Mouse (Mus musculus): ENCODE data around the gene Ccdc188. TPM values are rescaled to one million over a fixed set of nuclear protein-coding genes. Genes with fewer than 3 reads are reported as not detected.

Gene Ccdc188
- polyA plus RNA-seq, 1 experiment: not detected

DNA sequence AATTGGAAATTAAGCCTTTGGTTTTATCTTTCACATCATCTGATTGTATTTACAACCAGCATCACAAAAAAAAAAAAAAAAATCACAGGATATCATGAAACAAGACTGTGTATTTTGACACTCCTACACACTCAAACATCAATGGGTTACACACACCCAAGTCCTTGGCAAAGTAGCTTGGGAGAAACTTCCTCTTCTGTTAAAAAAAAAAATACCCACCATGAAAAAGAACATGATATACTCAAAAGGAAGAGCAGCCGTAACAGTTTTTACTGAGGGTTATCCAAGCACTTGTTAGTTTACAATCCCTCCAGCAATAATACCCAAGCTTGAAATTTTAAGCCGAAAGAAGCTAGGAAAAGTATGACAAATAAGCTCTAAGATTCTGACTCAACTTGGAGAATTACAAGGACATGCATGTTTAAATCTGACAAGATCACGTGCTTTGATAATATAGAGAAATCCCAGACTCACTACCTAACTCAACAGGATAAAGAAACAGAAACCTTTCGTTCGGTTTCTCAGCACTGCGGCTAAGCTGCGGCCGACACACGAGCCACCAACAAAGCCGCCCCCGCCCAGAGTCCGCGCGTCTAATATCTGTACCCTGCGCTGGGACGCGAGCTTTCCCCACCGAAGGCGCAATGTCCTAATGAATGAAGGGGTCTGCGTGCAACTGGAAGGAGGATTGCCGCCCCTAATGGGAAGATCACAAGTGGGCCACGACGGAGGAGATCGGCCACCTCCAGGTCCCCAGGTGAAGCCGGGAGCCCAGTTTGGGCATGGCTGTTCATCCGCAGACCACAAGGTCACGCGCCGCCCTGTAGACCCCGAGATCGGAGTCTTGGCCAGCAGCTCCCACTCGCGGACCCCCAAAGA lies 30.1 kb downstream of the Ccdc188 start:
- Histone ChIP-seq H3K4me3 (ENCODE audit: insufficient read depth, low read length) (peak overlapping the region; percentile 82), H3K27ac (ENCODE audit: insufficient read depth, low read length) (0 out of 2 replicates have a peak overlapping the region, but pooled peaks have one; percentile 33), H3K4me1 (ENCODE audit: control insufficient read depth, insufficient read depth, low read length) (peaks cover 10% of the 10 kb centered on the region; the same call in 1 of the 2 replicates)
- TF ChIP-seq CTCF (IDR thresholded peaks at IDR 0.05; ENCODE audit: extremely low read depth, insufficient read depth, low read length): no peak
- TF ChIP-seq POLR2A (IDR thresholded peaks at IDR 0.05; ENCODE audit: extremely low read depth, insufficient read depth, low read length): no peak

DNA sequence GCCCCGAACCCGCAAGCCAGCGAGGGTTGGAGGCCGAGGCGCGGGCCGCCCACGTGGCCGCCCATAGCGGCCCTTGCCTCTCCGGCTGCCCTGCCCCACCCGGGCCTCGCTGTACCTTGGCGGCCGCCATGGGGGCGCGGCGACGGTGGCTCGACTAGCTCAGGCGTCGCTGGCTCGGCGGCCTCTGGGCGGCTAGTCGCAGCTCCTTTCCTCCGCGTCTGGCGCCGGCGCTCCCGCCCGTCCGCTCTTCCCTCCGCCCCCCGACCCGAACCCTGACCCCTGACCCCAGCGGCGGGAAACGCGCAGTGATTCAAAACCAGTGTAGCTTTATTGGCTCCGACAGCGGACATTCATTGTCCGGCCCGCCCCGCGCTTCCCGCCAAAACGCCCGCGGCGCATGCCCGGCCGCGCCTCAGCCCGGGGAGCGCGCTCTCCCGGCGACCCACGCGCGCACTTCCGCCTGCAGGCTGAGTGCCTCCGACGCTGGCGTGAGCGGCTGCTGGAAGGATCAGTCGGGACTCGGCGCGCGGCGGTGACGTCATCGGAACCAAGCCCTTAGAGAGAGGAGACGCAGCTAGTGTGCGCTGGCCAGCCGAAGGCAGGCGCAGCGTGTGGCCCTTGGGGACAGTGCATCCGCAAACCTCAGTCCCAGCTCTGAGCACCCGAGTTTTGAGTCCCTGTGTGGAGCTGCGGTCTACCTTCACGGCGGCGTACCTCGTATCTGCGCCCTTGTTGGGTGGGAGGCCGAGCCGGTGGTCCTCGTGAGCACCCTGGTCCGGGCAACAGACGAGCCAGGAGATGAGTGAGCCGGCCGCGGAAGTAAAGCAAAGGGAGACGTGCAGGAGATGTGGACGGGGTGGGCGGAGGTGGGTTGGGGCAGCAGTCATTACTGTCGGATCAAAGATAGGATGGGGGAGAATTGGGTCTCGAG lies 31.0 kb downstream of the Ccdc188 start, which contains the start of the genes Trmt2a and Ranbp1:
Trmt2a (plus strand) TSS at position 247 of the 931 bp plus-strand sequence.
Ranbp1 (minus strand) TSS at position 300 of the 931 bp plus-strand sequence.
- TF ChIP-seq CTCF (IDR thresholded peaks at IDR 0.05; ENCODE audit: extremely low read depth, insufficient read depth, low read length) (no peak), POLR2A (IDR thresholded peaks at IDR 0.05; ENCODE audit: extremely low read depth, insufficient read depth, low read length) (peak; percentile 87)
- Histone ChIP-seq H3K4me3 (ENCODE audit: insufficient read depth, low read length) (peak within 1 kb of the TSS; percentile 82), H3K4me1 (ENCODE audit: control insufficient read depth, insufficient read depth, low read length) (peaks cover 10% of the 10 kb centered on the region; the same call in 1 of the 2 replicates), H3K27ac (ENCODE audit: insufficient read depth, low read length) (peak within 1 kb of the TSS; percentile 49)

- TF ChIP-seq POLR2A (IDR thresholded peaks at IDR 0.05; ENCODE audit: extremely low read depth, insufficient read depth, low read length) (0 out of 2 replicates have a peak, but pooled peaks have one; percentile 6), CTCF (IDR thresholded peaks at IDR 0.05; ENCODE audit: extremely low read depth, insufficient read depth, low read length) (no peak)
- H3K4me3 ChIP-seq (ENCODE audit: insufficient read depth, low read length): peak overlapping the region; percentile 82
- H3K27ac ChIP-seq (ENCODE audit: insufficient read depth, low read length): peak overlapping the region; percentile 49
- peaks cover 10% of the 10 kb centered on the region; the same call in 1 of the 2 replicates for H3K4me1 ChIP-seq (ENCODE audit: control insufficient read depth, insufficient read depth, low read length)
Observed at GRCm38 (mm10) chr16:18249364-18249967, 31.8 kb downstream of the Ccdc188 start.

DNA sequence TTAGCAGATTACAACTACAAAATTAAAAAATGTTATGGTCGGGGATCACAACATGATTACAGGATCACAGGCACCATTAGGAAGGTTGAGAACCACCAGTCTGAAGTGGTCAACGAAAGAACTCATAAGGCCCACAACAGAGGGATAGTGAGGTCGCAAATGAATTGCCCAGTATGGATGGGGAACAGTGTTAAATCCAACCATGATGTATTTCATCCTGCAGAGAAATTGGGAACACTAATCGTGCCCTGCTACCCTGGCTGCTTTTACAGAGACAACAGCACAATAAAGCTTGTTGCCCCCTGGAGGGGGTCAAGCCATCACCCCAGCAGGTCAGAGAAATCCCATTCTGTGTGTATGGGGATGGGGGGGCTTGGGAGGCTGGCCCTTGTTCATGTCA lies 32.6 kb downstream of the Ccdc188 start:
- H3K4me3 ChIP-seq (ENCODE audit: insufficient read depth, low read length): peak overlapping the region; percentile 82; the same call in 1 of the 2 replicates
- no peak overlapping the region for H3K27ac ChIP-seq (ENCODE audit: insufficient read depth, low read length)
- TF ChIP-seq CTCF (IDR thresholded peaks at IDR 0.05; ENCODE audit: extremely low read depth, insufficient read depth, low read length): no peak
- TF ChIP-seq POLR2A (IDR thresholded peaks at IDR 0.05; ENCODE audit: extremely low read depth, insufficient read depth, low read length): no peak
- H3K4me1 ChIP-seq (ENCODE audit: control insufficient read depth, insufficient read depth, low read length): peaks cover 10% of the 10 kb centered on the region; the same call in 1 of the 2 replicates

- no peak for TF ChIP-seq CTCF (IDR thresholded peaks at IDR 0.05; ENCODE audit: extremely low read depth, insufficient read depth, low read length)
- no peak for TF ChIP-seq POLR2A (IDR thresholded peaks at IDR 0.05; ENCODE audit: extremely low read depth, insufficient read depth, low read length)
- H3K4me3 ChIP-seq (ENCODE audit: insufficient read depth, low read length): no peak overlapping the region
- H3K27ac ChIP-seq (ENCODE audit: insufficient read depth, low read length): no peak overlapping the region
Observed at GRCm38 (mm10) chr16:18250828-18251790, 33.4 kb downstream of the Ccdc188 start.

DNA sequence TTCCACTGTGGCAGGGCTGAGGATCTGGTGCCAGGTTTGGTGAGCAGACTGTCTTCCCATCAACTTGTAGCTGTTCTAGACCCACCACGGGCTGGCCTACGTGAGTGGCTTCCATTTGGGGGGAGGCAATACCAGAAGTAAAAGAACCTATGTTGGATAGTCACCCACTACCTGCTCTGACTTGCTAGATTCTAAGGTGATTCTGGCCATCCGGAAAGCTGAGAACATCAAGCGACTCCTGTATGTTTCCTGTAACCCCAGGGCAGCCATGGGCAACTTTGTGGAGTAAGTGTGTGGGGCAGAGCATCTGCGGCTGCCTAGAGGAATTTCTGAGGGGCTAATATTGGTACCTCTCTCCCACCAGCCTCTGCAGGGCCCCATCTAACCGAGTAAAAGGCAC lies 35.1 kb downstream of the Ccdc188 start:
- H3K4me3 ChIP-seq (ENCODE audit: insufficient read depth, low read length): no peak overlapping the region
- TF ChIP-seq POLR2A (IDR thresholded peaks at IDR 0.05; ENCODE audit: extremely low read depth, insufficient read depth, low read length) (no peak), CTCF (IDR thresholded peaks at IDR 0.05; ENCODE audit: extremely low read depth, insufficient read depth, low read length) (no peak)
- peaks cover 8% of the 10 kb centered on the region; the same call in 1 of the 2 replicates for H3K4me1 ChIP-seq (ENCODE audit: control insufficient read depth, insufficient read depth, low read length)
- no peak overlapping the region for H3K27ac ChIP-seq (ENCODE audit: insufficient read depth, low read length)

More at GRCm38 (mm10) chr16:18250828-18251790, 33.4 kb downstream of the Ccdc188 start:
- peaks cover 10% of the 10 kb centered on the region; the same call in 1 of the 2 replicates for H3K4me1 ChIP-seq (ENCODE audit: control insufficient read depth, insufficient read depth, low read length)

DNA sequence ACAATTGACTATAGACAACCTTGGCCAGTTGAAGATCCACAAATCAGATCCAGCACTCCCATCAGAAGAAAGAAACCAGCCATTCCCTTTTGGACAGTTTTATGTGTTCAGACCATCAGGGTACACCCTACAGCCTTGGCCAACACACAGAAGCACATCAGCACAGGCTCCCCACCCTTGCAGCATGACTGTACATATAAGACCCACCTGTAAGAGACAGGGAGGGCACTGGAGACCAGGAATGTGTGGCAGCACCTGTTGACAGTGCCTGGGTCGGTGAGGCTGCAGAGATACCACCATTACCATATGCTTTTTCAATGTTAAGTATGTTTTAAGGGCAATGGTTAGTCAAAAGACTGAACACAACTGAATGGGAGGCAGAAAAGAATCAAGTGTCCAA lies 36.2 kb downstream of the Ccdc188 start:
- Histone ChIP-seq H3K27ac (ENCODE audit: insufficient read depth, low read length) (no peak overlapping the region), H3K4me3 (ENCODE audit: insufficient read depth, low read length) (no peak overlapping the region), H3K4me1 (ENCODE audit: control insufficient read depth, insufficient read depth, low read length) (peaks cover 8% of the 10 kb centered on the region; the same call in 1 of the 2 replicates)
- TF ChIP-seq POLR2A (IDR thresholded peaks at IDR 0.05; ENCODE audit: extremely low read depth, insufficient read depth, low read length): 0 out of 2 replicates have a peak, but pooled peaks have one; percentile 34
- no peak for TF ChIP-seq CTCF (IDR thresholded peaks at IDR 0.05; ENCODE audit: extremely low read depth, insufficient read depth, low read length)

GRCm38 (mm10) chr16:18258221-18258620 lies 40.5 kb downstream of the Ccdc188 start, which contains the start of gene Gm49776:
Gene Gm49776 (minus strand): TSS chr16:18258321.
- TF ChIP-seq POLR2A (IDR thresholded peaks at IDR 0.05; ENCODE audit: extremely low read depth, insufficient read depth, low read length) (no peak), CTCF (IDR thresholded peaks at IDR 0.05; ENCODE audit: extremely low read depth, insufficient read depth, low read length) (no peak)
- Histone ChIP-seq H3K4me1 (ENCODE audit: control insufficient read depth, insufficient read depth, low read length) (no peaks in the 10 kb centered on the region), H3K4me3 (ENCODE audit: insufficient read depth, low read length) (no peak within 1 kb of the TSS), H3K27ac (ENCODE audit: insufficient read depth, low read length) (no peak within 1 kb of the TSS)

Data from cortical plate, adult 2 months (tissue).